Mouse (Mus musculus): ENCODE data around the gene Pde3a. TPM values are rescaled to one million over a fixed set of nuclear protein-coding genes. Genes with fewer than 3 reads are reported as not detected.
A peak's percentile ranks its signal among the peaks of the same experiment; 100 is the strongest.

Pde3a gene
- polyA plus RNA-seq, 1 experiment from 2014 or later: 7.4 TPM

DNA sequence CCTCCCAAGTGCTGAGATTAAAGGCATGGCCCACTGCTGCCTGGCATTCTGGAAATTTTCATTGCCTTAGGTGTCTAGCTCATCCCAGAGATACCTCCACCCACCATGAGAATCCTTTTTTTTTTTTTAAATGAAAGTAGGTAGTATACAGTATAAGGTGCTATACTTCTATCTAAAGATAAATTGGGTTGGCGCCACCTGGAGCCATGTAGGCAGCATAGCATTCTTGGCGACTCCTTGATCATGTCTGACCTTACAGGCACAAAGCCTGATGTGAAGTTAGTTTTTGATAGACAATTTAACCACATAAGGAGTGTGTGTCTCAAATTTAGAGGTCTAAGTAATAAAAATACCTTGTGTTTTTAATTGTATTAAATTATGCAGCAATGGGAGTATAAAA is 123.6 kb downstream of the Pde3a start:
- Histone ChIP-seq H3K27ac (ENCODE audit: low read depth) (no peak overlapping the region), H3K9ac (no peak overlapping the region), H3K27me3 (ENCODE audit: insufficient read depth, low read length) (no peaks in the 10 kb centered on the region), H3K36me3 (ENCODE audit: insufficient read depth) (no peaks in the 10 kb centered on the region), H3K4me3 (ENCODE audit: low read depth, low read length) (no peak overlapping the region), H3K4me2 (no peak overlapping the region), H3K4me1 (ENCODE audit: insufficient read depth) (no peaks in the 10 kb centered on the region), H3K9me3 (ENCODE audit: low read depth, low read length) (no peaks in the 10 kb centered on the region)
- 65% methylated on average over 2 of the region's 2 CpGs for WGBS
- ATAC-seq (ENCODE audit: insufficient read depth) (no peak; the same call in 1 of the 2 replicates), DNase-seq (peak; percentile 57)
- peak; percentile 51 for TF ChIP-seq CTCF (IDR thresholded peaks at IDR 0.05; ENCODE audit: low read depth)

DNA sequence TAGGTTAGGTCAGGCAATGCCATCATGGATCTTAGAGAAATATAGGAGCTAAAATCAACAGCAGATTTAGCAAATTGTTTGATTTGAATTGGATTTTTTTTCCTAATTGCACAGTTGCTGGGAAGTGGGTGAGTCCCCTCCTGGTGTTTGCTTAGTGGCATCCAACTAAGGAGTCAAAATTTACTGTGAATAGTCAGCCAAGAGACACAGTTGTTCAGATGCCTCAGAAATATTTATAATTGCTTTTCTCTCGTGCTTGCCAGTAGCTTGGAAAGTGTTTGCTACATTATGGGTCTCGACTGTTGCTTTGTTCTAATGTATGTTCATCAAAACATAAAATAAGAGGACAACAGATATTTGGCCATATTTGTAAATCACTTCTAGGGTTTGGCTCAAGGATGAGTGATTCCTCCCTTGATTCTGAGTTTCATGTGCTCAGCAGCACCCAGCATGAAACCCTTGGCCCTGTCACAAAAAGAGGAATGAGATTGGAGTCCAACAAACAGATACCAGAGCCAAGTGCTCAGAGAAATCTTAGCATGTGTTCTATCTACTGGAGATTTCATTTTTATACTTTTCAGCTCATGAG is 125.5 kb downstream of the Pde3a start:
- H3K4me3 ChIP-seq (ENCODE audit: low read depth, low read length): no peak overlapping the region
- H3K4me1 ChIP-seq (ENCODE audit: insufficient read depth): no peaks in the 10 kb centered on the region
- no peak overlapping the region for H3K9ac ChIP-seq
- ATAC-seq (ENCODE audit: insufficient read depth): no peak
- H3K36me3 ChIP-seq (ENCODE audit: insufficient read depth): no peaks in the 10 kb centered on the region
- H3K9me3 ChIP-seq (ENCODE audit: low read depth, low read length): no peaks in the 10 kb centered on the region
- peak; percentile 44 for DNase-seq
- H3K4me2 ChIP-seq: no peak overlapping the region
- 38% methylated on average over 2 of the region's 2 CpGs for WGBS
- no peaks in the 10 kb centered on the region for H3K27me3 ChIP-seq (ENCODE audit: insufficient read depth, low read length)
- no peak for TF ChIP-seq CTCF (IDR thresholded peaks at IDR 0.05; ENCODE audit: low read depth)
- H3K27ac ChIP-seq (ENCODE audit: low read depth): no peak overlapping the region

DNA sequence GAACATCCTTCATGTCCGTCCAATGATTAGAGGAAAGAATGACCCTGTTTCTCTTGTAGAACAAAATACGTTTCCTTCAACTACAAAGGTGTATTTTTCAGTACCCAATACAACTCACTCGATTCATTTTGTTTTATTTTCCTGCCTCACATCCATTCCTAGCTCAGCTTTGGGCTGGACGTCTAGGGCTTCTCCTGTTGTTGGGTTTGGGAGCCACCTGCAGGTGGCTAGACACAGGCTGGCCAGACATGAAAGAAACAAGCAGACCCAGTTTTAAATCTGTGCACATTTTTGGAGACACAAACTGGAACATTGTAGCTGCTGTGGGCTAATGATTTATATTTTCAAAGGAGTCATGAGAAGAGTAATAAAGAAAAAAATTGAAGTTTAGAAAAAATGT is 126.1 kb downstream of the Pde3a start:
- peak; percentile 32 for TF ChIP-seq CTCF (IDR thresholded peaks at IDR 0.05; ENCODE audit: low read depth)
- Histone ChIP-seq H3K27ac (ENCODE audit: low read depth) (no peak overlapping the region), H3K9ac (no peak overlapping the region), H3K4me3 (ENCODE audit: low read depth, low read length) (no peak overlapping the region), H3K9me3 (ENCODE audit: low read depth, low read length) (no peaks in the 10 kb centered on the region), H3K4me2 (no peak overlapping the region), H3K36me3 (ENCODE audit: insufficient read depth) (no peaks in the 10 kb centered on the region), H3K4me1 (ENCODE audit: insufficient read depth) (no peaks in the 10 kb centered on the region), H3K27me3 (ENCODE audit: insufficient read depth, low read length) (no peaks in the 10 kb centered on the region)
- WGBS: 65% methylated on average over 4 of the region's 4 CpGs
- DNase-seq (peak; percentile 23), ATAC-seq (ENCODE audit: insufficient read depth) (no peak)

DNA sequence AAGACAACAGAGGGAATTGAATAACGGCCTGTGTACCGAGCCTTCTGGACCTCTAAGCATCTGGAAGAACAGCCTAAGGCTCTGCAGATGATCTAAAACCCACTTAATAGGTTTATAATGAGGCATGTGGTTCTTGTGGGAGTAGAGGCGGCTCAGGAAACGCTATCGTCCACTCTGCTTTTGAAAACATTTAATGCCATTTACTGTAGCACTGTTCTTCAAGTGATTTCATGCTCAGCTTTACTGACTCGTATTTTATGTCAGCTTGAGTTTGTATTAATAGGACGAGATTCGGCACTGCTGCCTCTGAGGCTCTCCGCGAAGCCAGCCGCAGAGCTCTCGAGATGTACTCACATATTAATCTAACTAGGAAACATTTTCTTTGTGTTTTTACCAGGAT is 131.9 kb downstream of the Pde3a start:
- Histone ChIP-seq H3K4me3 (ENCODE audit: low read depth, low read length) (no peak overlapping the region), H3K36me3 (ENCODE audit: insufficient read depth) (no peaks in the 10 kb centered on the region), H3K4me2 (peak overlapping the region; percentile 36), H3K27me3 (ENCODE audit: insufficient read depth, low read length) (no peaks in the 10 kb centered on the region), H3K4me1 (ENCODE audit: insufficient read depth) (0 out of 2 replicates have a peak, but pooled peaks cover 6% of the 10 kb centered on the region), H3K9ac (no peak overlapping the region), H3K27ac (ENCODE audit: low read depth) (peak overlapping the region; percentile 5; the same call in 1 of the 2 replicates), H3K9me3 (ENCODE audit: low read depth, low read length) (no peaks in the 10 kb centered on the region)
- DNase-seq (peak; percentile 59), ATAC-seq (ENCODE audit: insufficient read depth) (peak; percentile 61)
- 11% methylated on average over 12 of the region's 12 CpGs for WGBS
- no peak for TF ChIP-seq CTCF (IDR thresholded peaks at IDR 0.05; ENCODE audit: low read depth)

DNA sequence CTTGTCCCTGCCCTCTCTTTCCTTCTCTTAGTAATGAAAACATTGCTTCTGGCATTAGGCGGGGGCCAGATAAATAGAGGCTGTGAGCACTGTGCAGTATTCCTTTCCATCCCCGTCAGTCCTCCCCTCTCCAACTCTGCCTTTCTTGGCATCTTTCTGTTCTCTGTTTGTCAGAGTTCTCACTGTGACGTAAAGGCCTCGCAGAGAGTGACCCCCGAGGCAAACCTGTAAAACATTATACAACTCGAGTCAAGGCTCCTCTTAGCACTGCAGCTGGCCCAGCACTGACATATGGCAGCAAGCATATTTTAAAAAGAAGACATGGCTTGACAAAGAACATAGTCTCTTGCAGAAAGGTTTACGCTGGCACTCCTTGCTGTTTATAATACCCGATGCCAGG is 132.4 kb downstream of the Pde3a start:
- Histone ChIP-seq H3K4me1 (ENCODE audit: insufficient read depth) (0 out of 2 replicates have a peak, but pooled peaks cover 6% of the 10 kb centered on the region), H3K9me3 (ENCODE audit: low read depth, low read length) (no peaks in the 10 kb centered on the region), H3K4me2 (peak overlapping the region; percentile 36), H3K36me3 (ENCODE audit: insufficient read depth) (no peaks in the 10 kb centered on the region), H3K4me3 (ENCODE audit: low read depth, low read length) (no peak overlapping the region), H3K9ac (no peak overlapping the region), H3K27me3 (ENCODE audit: insufficient read depth, low read length) (no peaks in the 10 kb centered on the region), H3K27ac (ENCODE audit: low read depth) (0 out of 2 replicates have a peak overlapping the region, but pooled peaks have one; percentile 9)
- DNase-seq (peak; percentile 51), ATAC-seq (ENCODE audit: insufficient read depth) (peak; percentile 89)
- WGBS: 12% methylated on average over 8 of the region's 8 CpGs
- no peak for TF ChIP-seq CTCF (IDR thresholded peaks at IDR 0.05; ENCODE audit: low read depth)

DNA sequence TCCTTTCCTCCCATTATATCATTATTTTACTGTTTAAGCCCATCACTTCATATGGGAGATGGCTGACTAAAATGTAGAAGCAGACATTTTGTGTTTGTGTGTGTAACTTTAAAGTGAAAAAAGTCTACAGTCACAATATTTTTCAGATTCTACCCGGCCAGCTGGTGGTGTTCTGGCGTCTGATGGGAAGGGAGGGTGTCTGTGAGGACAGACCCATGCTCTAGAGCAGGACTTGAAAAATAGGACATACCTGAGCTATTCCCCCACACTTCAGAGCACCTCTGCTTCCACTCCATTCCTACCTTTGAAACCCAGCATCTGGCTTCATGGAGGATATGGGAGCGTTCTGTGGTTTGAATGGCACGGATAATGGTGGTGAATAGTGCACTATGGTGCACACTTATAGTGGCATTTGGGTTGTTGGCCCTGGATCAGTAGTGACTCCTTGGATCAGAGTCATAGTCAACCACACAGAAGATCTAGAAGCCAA is 132.9 kb downstream of the Pde3a start:
- no peaks in the 10 kb centered on the region for H3K9me3 ChIP-seq (ENCODE audit: low read depth, low read length)
- H3K4me1 ChIP-seq (ENCODE audit: insufficient read depth): 0 out of 2 replicates have a peak, but pooled peaks cover 6% of the 10 kb centered on the region
- DNase-seq: no peak
- H3K27me3 ChIP-seq (ENCODE audit: insufficient read depth, low read length): no peaks in the 10 kb centered on the region
- H3K36me3 ChIP-seq (ENCODE audit: insufficient read depth): no peaks in the 10 kb centered on the region
- no peak overlapping the region for H3K9ac ChIP-seq
- H3K4me2 ChIP-seq: peak overlapping the region; percentile 36
- WGBS: 71% methylated on average over 4 of the region's 4 CpGs
- peak overlapping the region; percentile 9; the same call in 1 of the 2 replicates for H3K27ac ChIP-seq (ENCODE audit: low read depth)
- no peak overlapping the region for H3K4me3 ChIP-seq (ENCODE audit: low read depth, low read length)
- TF ChIP-seq CTCF (IDR thresholded peaks at IDR 0.05; ENCODE audit: low read depth): no peak
- no peak for ATAC-seq (ENCODE audit: insufficient read depth)

DNA sequence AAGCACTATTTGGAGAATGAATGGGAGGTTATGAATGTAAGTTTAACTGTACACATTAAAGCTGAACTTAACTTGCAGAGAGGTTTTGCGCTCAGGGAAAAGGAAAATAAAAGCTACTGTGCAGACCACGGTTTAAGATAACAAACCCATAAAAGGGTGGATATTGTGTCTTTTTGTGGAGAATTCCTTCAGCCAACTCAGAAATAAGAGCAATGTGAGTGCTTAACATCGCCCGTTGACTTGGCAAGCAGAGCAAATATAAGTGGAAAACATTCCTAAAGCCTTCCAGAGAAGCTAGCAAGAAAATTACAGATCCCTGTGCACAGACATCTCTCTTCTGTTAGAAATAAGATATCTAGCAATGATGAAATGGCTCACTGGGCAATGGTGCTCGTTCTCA is 139.0 kb downstream of the Pde3a start:
- H3K9me3 ChIP-seq (ENCODE audit: low read depth, low read length): no peaks in the 10 kb centered on the region
- DNase-seq: no peak
- no peaks in the 10 kb centered on the region for H3K4me1 ChIP-seq (ENCODE audit: insufficient read depth)
- ATAC-seq (ENCODE audit: insufficient read depth): no peak
- H3K4me3 ChIP-seq (ENCODE audit: low read depth, low read length): no peak overlapping the region
- 53% methylated on average over 5 of the region's 5 CpGs for WGBS
- TF ChIP-seq CTCF (IDR thresholded peaks at IDR 0.05; ENCODE audit: low read depth): no peak
- H3K4me2 ChIP-seq: no peak overlapping the region
- no peak overlapping the region for H3K9ac ChIP-seq
- H3K27me3 ChIP-seq (ENCODE audit: insufficient read depth, low read length): no peaks in the 10 kb centered on the region
- H3K36me3 ChIP-seq (ENCODE audit: insufficient read depth): no peaks in the 10 kb centered on the region
- no peak overlapping the region; the same call in 1 of the 2 replicates for H3K27ac ChIP-seq (ENCODE audit: low read depth)
